Mouse (Mus musculus): ENCODE data around the gene Nupr1. TPM values are rescaled to one million over a fixed set of nuclear protein-coding genes. Genes with fewer than 3 reads are reported as not detected.
A peak's percentile ranks its signal among the peaks of the same experiment; 100 is the strongest.
"Not testable (repeated sequence)": the region's sequence is repeated elsewhere in the genome, so short reads cannot be mapped to it uniquely, and the experiment has no call there.

Gene Nupr1
- polyA plus RNA-seq, 1 experiment: not detected

DNA sequence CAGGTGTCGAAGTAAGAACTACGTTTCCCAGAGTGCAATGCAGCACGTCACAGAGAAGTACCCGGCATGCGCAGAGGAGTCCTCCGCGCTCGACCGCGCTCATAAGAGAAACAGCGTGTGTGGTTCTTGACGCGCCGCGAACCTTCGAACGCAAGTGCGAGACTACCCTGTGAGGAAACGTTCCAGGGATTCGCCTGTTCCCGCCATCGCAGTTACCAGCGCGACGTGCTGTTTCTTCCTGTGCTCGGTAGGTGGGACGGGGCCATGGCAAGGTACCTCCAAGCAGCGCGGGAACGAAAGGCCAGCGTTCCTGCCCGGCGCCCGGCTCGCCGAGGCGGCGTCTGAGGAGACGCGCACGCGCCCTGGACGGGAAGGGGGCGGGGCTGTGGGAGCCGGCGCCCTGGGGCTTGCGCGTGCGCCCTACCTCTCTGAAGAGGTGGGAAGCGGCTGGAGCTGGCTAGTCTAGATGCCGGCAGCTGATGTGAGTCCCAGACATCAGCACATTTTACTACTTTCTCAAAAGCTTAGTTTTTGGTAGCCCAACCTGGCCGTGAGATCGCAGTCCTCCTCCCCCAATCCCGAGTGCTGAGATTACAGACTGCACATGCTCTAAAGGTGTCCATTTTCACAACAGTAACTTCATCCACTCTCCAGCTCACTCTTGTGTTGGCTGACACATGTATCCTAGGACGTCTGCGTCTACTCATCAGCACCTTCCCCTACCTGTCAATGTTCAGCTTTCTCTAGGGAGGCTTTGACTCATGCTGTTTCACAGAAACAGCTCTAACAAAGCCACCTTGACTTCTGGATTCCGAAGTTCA is 18.8 kb upstream of the Nupr1 start, which contains the start of gene Sgf29:
Gene Sgf29 (plus strand): TSS at position 79 of the 821 bp plus-strand sequence.
- no peaks in the 10 kb centered on the region for H3K4me1 ChIP-seq (ENCODE audit: control insufficient read depth, insufficient read depth, low read length)
- H3K4me3 ChIP-seq (ENCODE audit: insufficient read depth, low read depth, low read length): peak within 1 kb of the TSS; percentile 74
- TF ChIP-seq CTCF (IDR thresholded peaks at IDR 0.05; ENCODE audit: insufficient read depth, low read depth, low read length) (no peak), POLR2A (IDR thresholded peaks at IDR 0.05; ENCODE audit: insufficient read depth, low read depth, low read length) (peak; percentile 100)
- H3K27ac ChIP-seq (ENCODE audit: insufficient read depth, low read depth, low read length): peak within 1 kb of the TSS; percentile 88
- 1% methylated on average over 57 of the region's 57 CpGs for WGBS

GRCm38 (mm10) chr7:126648486-126648885 is 17.8 kb upstream of the Nupr1 start:
- TF ChIP-seq POLR2A (IDR thresholded peaks at IDR 0.05; ENCODE audit: insufficient read depth, low read depth, low read length): no peak
- no peak for TF ChIP-seq CTCF (IDR thresholded peaks at IDR 0.05; ENCODE audit: insufficient read depth, low read depth, low read length)
- Histone ChIP-seq H3K4me1 (ENCODE audit: control insufficient read depth, insufficient read depth, low read length) (no peaks in the 10 kb centered on the region), H3K27ac (ENCODE audit: insufficient read depth, low read depth, low read length) (no peak overlapping the region), H3K4me3 (ENCODE audit: insufficient read depth, low read depth, low read length) (no peak overlapping the region)
- WGBS: 74% methylated on average over 4 of the region's 4 CpGs

- no peaks in the 10 kb centered on the region for H3K4me1 ChIP-seq (ENCODE audit: control insufficient read depth, insufficient read depth, low read length)
- 71% methylated on average over 5 of the region's 5 CpGs for WGBS
- no peak overlapping the region for H3K4me3 ChIP-seq (ENCODE audit: insufficient read depth, low read depth, low read length)
- TF ChIP-seq CTCF (IDR thresholded peaks at IDR 0.05; ENCODE audit: insufficient read depth, low read depth, low read length) (no peak), POLR2A (IDR thresholded peaks at IDR 0.05; ENCODE audit: insufficient read depth, low read depth, low read length) (no peak)
- no peak overlapping the region for H3K27ac ChIP-seq (ENCODE audit: insufficient read depth, low read depth, low read length)
These were observed 15.0 kb upstream of the Nupr1 start for GRCm38 (mm10) chr7:126645708-126646107.

GRCm38 (mm10) chr7:126644914-126645313 is 14.3 kb upstream of the Nupr1 start:
- H3K4me1 ChIP-seq (ENCODE audit: control insufficient read depth, insufficient read depth, low read length): no peaks in the 10 kb centered on the region
- no peak overlapping the region for H3K27ac ChIP-seq (ENCODE audit: insufficient read depth, low read depth, low read length)
- no peak overlapping the region for H3K4me3 ChIP-seq (ENCODE audit: insufficient read depth, low read depth, low read length)
- TF ChIP-seq CTCF (IDR thresholded peaks at IDR 0.05; ENCODE audit: insufficient read depth, low read depth, low read length) (no peak), POLR2A (IDR thresholded peaks at IDR 0.05; ENCODE audit: insufficient read depth, low read depth, low read length) (no peak)

DNA sequence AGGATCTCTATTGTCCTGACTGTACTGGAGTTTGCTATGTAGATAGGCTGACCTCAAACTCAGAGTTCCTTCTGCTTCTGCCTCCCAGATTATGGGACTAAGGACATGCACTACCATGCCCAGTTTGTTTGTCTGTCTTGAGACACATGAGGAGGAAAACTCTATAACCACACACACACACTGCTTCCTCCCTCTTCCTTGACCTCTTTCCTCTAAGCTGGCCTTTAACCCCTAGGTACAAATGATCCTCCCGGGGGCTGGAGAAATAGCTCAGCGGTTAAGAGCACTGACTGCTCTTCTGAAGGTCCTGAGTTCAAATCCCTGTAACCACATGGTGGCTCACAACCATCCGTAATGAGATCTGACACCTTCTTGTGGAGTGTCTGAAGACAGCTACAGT is 13.7 kb upstream of the Nupr1 start:
- H3K4me3 ChIP-seq (ENCODE audit: insufficient read depth, low read depth, low read length): no peak overlapping the region
- WGBS: 81% methylated on average over 3 of the region's 3 CpGs
- H3K27ac ChIP-seq (ENCODE audit: insufficient read depth, low read depth, low read length): no peak overlapping the region
- no peaks in the 10 kb centered on the region for H3K4me1 ChIP-seq (ENCODE audit: control insufficient read depth, insufficient read depth, low read length)
- TF ChIP-seq CTCF (IDR thresholded peaks at IDR 0.05; ENCODE audit: insufficient read depth, low read depth, low read length) (no peak), POLR2A (IDR thresholded peaks at IDR 0.05; ENCODE audit: insufficient read depth, low read depth, low read length) (no peak)

GRCm38 (mm10) chr7:126643244-126643617 is 12.6 kb upstream of the Nupr1 start:
- not testable (repeated sequence) for H3K4me1 ChIP-seq (ENCODE audit: control insufficient read depth, insufficient read depth, low read length); H3K4me3 ChIP-seq (ENCODE audit: insufficient read depth, low read depth, low read length); H3K27ac ChIP-seq (ENCODE audit: insufficient read depth, low read depth, low read length)
- 29% methylated on average over 3 of the region's 3 CpGs for WGBS

GRCm38 (mm10) chr7:126642545-126643243 is 12.0 kb upstream of the Nupr1 start:
- no peaks in the 10 kb centered on the region for H3K4me1 ChIP-seq (ENCODE audit: control insufficient read depth, insufficient read depth, low read length)
- TF ChIP-seq CTCF (IDR thresholded peaks at IDR 0.05; ENCODE audit: insufficient read depth, low read depth, low read length) (no peak), POLR2A (IDR thresholded peaks at IDR 0.05; ENCODE audit: insufficient read depth, low read depth, low read length) (no peak)
- no peak overlapping the region for H3K4me3 ChIP-seq (ENCODE audit: insufficient read depth, low read depth, low read length)
- H3K27ac ChIP-seq (ENCODE audit: insufficient read depth, low read depth, low read length): no peak overlapping the region
- 68% methylated on average over 5 of the region's 5 CpGs for WGBS

- H3K4me1 ChIP-seq (ENCODE audit: control insufficient read depth, insufficient read depth, low read length): no peaks in the 10 kb centered on the region
- TF ChIP-seq CTCF (IDR thresholded peaks at IDR 0.05; ENCODE audit: insufficient read depth, low read depth, low read length): no peak
- no peak for TF ChIP-seq POLR2A (IDR thresholded peaks at IDR 0.05; ENCODE audit: insufficient read depth, low read depth, low read length)
- 20% methylated on average over 4 of the region's 4 CpGs for WGBS
- H3K4me3 ChIP-seq (ENCODE audit: insufficient read depth, low read depth, low read length): no peak overlapping the region
- H3K27ac ChIP-seq (ENCODE audit: insufficient read depth, low read depth, low read length): no peak overlapping the region
These were observed 6.3 kb upstream of the Nupr1 start for GRCm38 (mm10) chr7:126636733-126637520.

DNA sequence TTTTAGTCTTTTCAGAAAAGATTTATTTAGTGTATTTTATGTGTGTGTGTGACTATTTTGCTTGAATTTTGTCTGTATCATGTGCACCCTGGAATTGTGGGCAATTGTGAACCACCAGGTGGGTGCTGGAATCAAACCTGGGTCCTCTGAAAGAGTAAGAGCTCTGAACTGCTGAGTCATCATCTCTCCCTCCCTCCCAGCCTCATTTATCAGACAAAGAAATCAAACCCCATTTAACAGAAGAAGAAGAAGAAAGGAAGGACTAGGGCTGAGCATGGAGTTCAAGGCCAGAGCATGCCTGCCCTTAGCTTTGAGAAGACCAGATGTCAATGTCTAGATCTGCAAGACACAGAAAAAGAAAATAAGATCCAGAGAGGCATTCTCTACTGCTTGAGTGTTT is 4.7 kb upstream of the Nupr1 start:
- Histone ChIP-seq H3K4me3 (ENCODE audit: insufficient read depth, low read depth, low read length) (no peak overlapping the region), H3K27ac (ENCODE audit: insufficient read depth, low read depth, low read length) (no peak overlapping the region), H3K4me1 (ENCODE audit: control insufficient read depth, insufficient read depth, low read length) (no peaks in the 10 kb centered on the region)
- no peak for TF ChIP-seq POLR2A (IDR thresholded peaks at IDR 0.05; ENCODE audit: insufficient read depth, low read depth, low read length)
- no peak for TF ChIP-seq CTCF (IDR thresholded peaks at IDR 0.05; ENCODE audit: insufficient read depth, low read depth, low read length)
